ENCODE assay signal across 11 mouse cellular contexts in genomic region chr5:36394840-36395515, GRCm38 (mm10). TPM values are rescaled to one million over a fixed set of nuclear protein-coding genes. Genes with fewer than 3 reads are reported as not detected.
A peak's percentile ranks its signal among the peaks of the same experiment; 100 is the strongest.
DNase-seq lines count a peak whose midpoint lies in the region; ATAC-seq and TF ChIP-seq lines count a peak whose summit lies in the region.
"Had no signal": no experiment of that assay in that cellular context is flagged by ENCODE, and none has a peak within 500 bp of the region (broad histone marks: within the 10 kb centered on the region; RNA-seq: fewer than 3 reads in every experiment).

No protein-coding gene starts in this region.

- H3K27me3 ChIP-seq in limb, embryonic 13.5 days = peaks cover 5% of the 10 kb centered on the region
- H3K27me3 ChIP-seq: Patski had no signal

- H3K9me3 ChIP-seq in limb, embryonic 13.5 days = no peaks in the 10 kb centered on the region
- H3K9me3 ChIP-seq: liver, embryonic 13.5 days had no signal

- TF ChIP-seq POLR2A in lung, adult 2 months (IDR thresholded peaks at IDR 0.05; ENCODE audit: borderline replicate concordance, extremely low read depth, low read depth, low read length) = no peak

- TF ChIP-seq CTCF in lung, adult 2 months (IDR thresholded peaks at IDR 0.05; ENCODE audit: insufficient read depth, low read length) = no peak

- no peak overlapping the region for H3K4me3 ChIP-seq in lung, adult 2 months (replicated peaks; ENCODE audit: extremely low read depth, low read depth, low read length)
- no peak overlapping the region for H3K4me3 ChIP-seq in limb, embryonic 13.5 days
- H3K4me3 ChIP-seq: liver, embryonic 13.5 days had no signal

- H3K9ac ChIP-seq in limb, embryonic 13.5 days = no peak overlapping the region
- H3K9ac ChIP-seq: liver, embryonic 13.5 days had no signal

- whole genome bisulfite sequencing in lung, adult 2 months = 43% methylated on average over 11 of the region's 11 CpGs
- 48% methylated on average over 11 of the region's 11 CpGs for WGBS in limb, embryonic 13.5 days

- H3K36me3 ChIP-seq in limb, embryonic 13.5 days = no peaks in the 10 kb centered on the region
- H3K36me3 ChIP-seq: liver, embryonic 13.5 days had no signal

- ATAC-seq in limb, embryonic 13.5 days (ENCODE audit: low FRiP score, low read depth) = no peak
- ATAC-seq: Patski had no signal

- no peak overlapping the region for H3K27ac ChIP-seq in limb, embryonic 13.5 days
- H3K27ac ChIP-seq: liver, embryonic 13.5 days had no signal

- peak; percentile 6 to 7 for DNase-seq in cerebellum, adult 18-20 months
- no peak for DNase-seq in cerebellum, adult 11-12 months
- DNase-seq in lung, adult 2 months = peak; percentile 37
- DNase-seq in lung, postnatal 14 days = no peak
- peak; percentile 56 for DNase-seq in retina, embryonic 14.5 days (ENCODE audit: low spot score)
- DNase-seq in yolk sac, embryonic 10.5 days (ENCODE audit: low spot score) = no peak
- no peak for DNase-seq in thymus, postnatal 14 days
- DNase-seq: liver, embryonic 13.5 days; thymus, adult 18-20 months had no signal

- H3K4me2 ChIP-seq in limb, embryonic 13.5 days (replicated peaks) = peak overlapping the region; percentile 97
- H3K4me2 ChIP-seq: liver, embryonic 13.5 days had no signal

- H3K4me1 ChIP-seq in lung, adult 2 months (ENCODE audit: control insufficient read depth, insufficient read depth, low read length) = no peaks in the 10 kb centered on the region
- peaks cover 56% of the 10 kb centered on the region for H3K4me1 ChIP-seq in limb, embryonic 13.5 days

RNA-seq across cellular contexts. Expression of gene Sorcs2, which starts 3.0 kb away (rescaled TPM):
- polyA plus RNA-seq in lung, adult 2 months (2012; rRNA removed) = 17.5 and 19.3 TPM in 2 replicates
- 21.2 and 23.0 TPM in 2 replicates for polyA plus RNA-seq in limb, embryonic 13.5 days (2015; fragmentation: Nextera tagmentation; extraction: Ambion mirVana)

Comparison
In these comparisons a context has a peak if more than half of its experiments do, and no peak if none do; other contexts are left out.
1. DNase-seq: peak in cerebellum, adult 18-20 months (2 of 2), lung, adult 2 months (single experiment) and retina, embryonic 14.5 days (single experiment); none in cerebellum, adult 11-12 months (single experiment), lung, postnatal 14 days (single experiment), yolk sac, embryonic 10.5 days (single experiment) and thymus, postnatal 14 days (single experiment).